Comparison of ENCODE assay signal across 11 mouse cellular contexts in the genomic region with DNA sequence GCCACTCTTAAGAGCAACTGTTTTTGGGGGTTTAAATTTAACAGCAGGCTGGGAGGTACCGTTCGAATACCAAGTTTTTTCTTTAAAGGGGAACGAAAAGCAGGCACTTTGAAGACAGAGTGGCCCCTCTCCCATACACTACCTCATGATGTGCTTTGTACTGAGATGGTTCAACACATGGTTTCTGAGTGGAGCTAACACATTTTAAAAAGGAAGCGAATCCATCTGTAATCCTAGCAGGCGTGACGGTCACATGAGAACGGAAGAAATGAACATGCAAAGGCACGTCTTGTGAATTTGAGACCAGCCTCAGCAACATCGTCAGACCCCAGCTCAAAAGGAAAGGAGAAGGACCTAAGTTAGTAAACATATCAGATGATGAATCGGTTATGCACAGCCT.
DNase-seq lines count a peak whose midpoint lies in the region; ATAC-seq and TF ChIP-seq lines count a peak whose summit lies in the region.
"Had no signal": no experiment of that assay in that cellular context is flagged by ENCODE, and none has a peak within 500 bp of the region (broad histone marks: within the 10 kb centered on the region; RNA-seq: fewer than 3 reads in every experiment).

No protein-coding gene starts in this region.

- H3K27me3 ChIP-seq in lung, embryonic 15.5 days = peaks cover 19% of the 10 kb centered on the region; the same call in 1 of the 2 replicates
- no peaks in the 10 kb centered on the region for H3K27me3 ChIP-seq in lung, postnatal 0 days (replicated peaks; ENCODE audit: insufficient read depth, low read length)
- H3K27me3 ChIP-seq in forebrain, embryonic 13.5 days = peaks cover 19% of the 10 kb centered on the region
- no peaks in the 10 kb centered on the region for H3K27me3 ChIP-seq in hindbrain, embryonic 16.5 days (replicated peaks; ENCODE audit: control insufficient read depth, insufficient read depth, low read length)
- H3K27me3 ChIP-seq in neural tube, embryonic 15.5 days (replicated peaks) = peaks cover 7% of the 10 kb centered on the region; the same call in 1 of the 2 replicates
- H3K27me3 ChIP-seq in liver, postnatal 0 days (ENCODE audit: insufficient read depth, low read length) = peaks cover 14% of the 10 kb centered on the region

- no peak for TF ChIP-seq EP300 in lung, postnatal 0 days (IDR thresholded peaks at IDR 0.05)
- no peak for TF ChIP-seq EP300 in liver, postnatal 0 days (IDR thresholded peaks at IDR 0.05; ENCODE audit: low read depth)

- H3K36me3 ChIP-seq in lung, embryonic 15.5 days = no peaks in the 10 kb centered on the region
- H3K36me3 ChIP-seq in lung, postnatal 0 days (ENCODE audit: insufficient read depth, low read length) = no peaks in the 10 kb centered on the region
- no peaks in the 10 kb centered on the region for H3K36me3 ChIP-seq in forebrain, embryonic 13.5 days (ENCODE audit: poor library complexity, severe bottlenecking)
- no peaks in the 10 kb centered on the region for H3K36me3 ChIP-seq in hindbrain, embryonic 16.5 days (ENCODE audit: control insufficient read depth, insufficient read depth, low read length)
- H3K36me3 ChIP-seq in neural tube, embryonic 15.5 days = no peaks in the 10 kb centered on the region
- no peaks in the 10 kb centered on the region for H3K36me3 ChIP-seq in liver, postnatal 0 days (replicated peaks; ENCODE audit: insufficient read depth, low read length)
- H3K36me3 ChIP-seq: limb, embryonic 15.5 days had no signal

- H3K4me3 ChIP-seq in lung, embryonic 15.5 days = no peak overlapping the region
- H3K4me3 ChIP-seq in lung, postnatal 0 days (ENCODE audit: low read depth, low read length) = no peak overlapping the region
- H3K4me3 ChIP-seq in forebrain, embryonic 13.5 days = no peak overlapping the region
- H3K4me3 ChIP-seq in hindbrain, embryonic 16.5 days (ENCODE audit: low read length) = peak overlapping the region; percentile 27
- peak overlapping the region; percentile 3; the same call in 1 of the 2 replicates for H3K4me3 ChIP-seq in neural tube, embryonic 15.5 days (replicated peaks)
- H3K4me3 ChIP-seq in liver, postnatal 0 days (ENCODE audit: low read depth, low read length) = no peak overlapping the region
- H3K4me3 ChIP-seq: limb, embryonic 15.5 days had no signal

- no peak for TF ChIP-seq CTCF in lung, postnatal 0 days (IDR thresholded peaks at IDR 0.05)
- no peak for TF ChIP-seq CTCF in liver, postnatal 0 days (IDR thresholded peaks at IDR 0.05; ENCODE audit: low read depth)

- DNase-seq in lung, postnatal 0 days (ENCODE audit: low spot score) = no peak
- DNase-seq in liver, postnatal 0 days = no peak
- no peak for DNase-seq in heart, adult 11 months

- ATAC-seq in lung, embryonic 15.5 days (ENCODE audit: borderline replicate concordance, extremely low read depth, low FRiP score, low TSS enrichment) = no peak
- ATAC-seq in lung, postnatal 0 days = no peak
- ATAC-seq in forebrain, embryonic 13.5 days = peak; percentile 9; the same call in 1 of the 2 replicates
- ATAC-seq in hindbrain, embryonic 16.5 days = no peak; the same call in 1 of the 2 replicates
- ATAC-seq in neural tube, embryonic 15.5 days (ENCODE audit: low FRiP score) = no peak; the same call in none of the 2 replicates
- ATAC-seq in liver, postnatal 0 days = no peak
- ATAC-seq in activated CD4-positive, CD25-positive, alpha-beta regulatory T cell, adult 4 months = no peak
- ATAC-seq: intestine, postnatal 0 days had no signal

- no peaks in the 10 kb centered on the region for H3K9me3 ChIP-seq in lung, embryonic 15.5 days
- H3K9me3 ChIP-seq in lung, postnatal 0 days (ENCODE audit: low read length) = no peaks in the 10 kb centered on the region
- H3K9me3 ChIP-seq in forebrain, embryonic 13.5 days (replicated peaks) = no peaks in the 10 kb centered on the region
- no peaks in the 10 kb centered on the region for H3K9me3 ChIP-seq in hindbrain, embryonic 16.5 days (ENCODE audit: control insufficient read depth, low read length)
- no peaks in the 10 kb centered on the region for H3K9me3 ChIP-seq in neural tube, embryonic 15.5 days (replicated peaks)
- H3K9me3 ChIP-seq in liver, postnatal 0 days (ENCODE audit: low read length) = no peaks in the 10 kb centered on the region
- H3K9me3 ChIP-seq: limb, embryonic 15.5 days had no signal

- peaks cover 6% of the 10 kb centered on the region for H3K4me1 ChIP-seq in lung, embryonic 15.5 days
- H3K4me1 ChIP-seq in lung, postnatal 0 days (ENCODE audit: insufficient read depth, low read depth, low read length) = no peaks in the 10 kb centered on the region
- H3K4me1 ChIP-seq in forebrain, embryonic 13.5 days = peaks cover 31% of the 10 kb centered on the region
- peaks cover 7% of the 10 kb centered on the region for H3K4me1 ChIP-seq in hindbrain, embryonic 16.5 days (ENCODE audit: control insufficient read depth, insufficient read depth, low read depth, low read length)
- H3K4me1 ChIP-seq in neural tube, embryonic 15.5 days = peaks cover 23% of the 10 kb centered on the region
- peaks cover 3% of the 10 kb centered on the region; the same call in 1 of the 2 replicates for H3K4me1 ChIP-seq in liver, postnatal 0 days (ENCODE audit: insufficient read depth)

- peak overlapping the region; percentile 49; the same call in 1 of the 2 replicates for H3K4me2 ChIP-seq in lung, embryonic 15.5 days
- no peak overlapping the region for H3K4me2 ChIP-seq in lung, postnatal 0 days (replicated peaks; ENCODE audit: low read depth, low read length)
- H3K4me2 ChIP-seq in forebrain, embryonic 13.5 days = peak overlapping the region; percentile 53
- H3K4me2 ChIP-seq in hindbrain, embryonic 16.5 days (ENCODE audit: low read length) = peak overlapping the region; percentile 51
- peak overlapping the region; percentile 50 for H3K4me2 ChIP-seq in neural tube, embryonic 15.5 days
- no peak overlapping the region for H3K4me2 ChIP-seq in liver, postnatal 0 days (ENCODE audit: low read depth, low read length)

- no peak overlapping the region for H3K27ac ChIP-seq in lung, embryonic 15.5 days
- no peak overlapping the region for H3K27ac ChIP-seq in lung, postnatal 0 days (ENCODE audit: low read length)
- H3K27ac ChIP-seq in forebrain, embryonic 13.5 days = 0 out of 2 replicates have a peak overlapping the region, but pooled peaks have one; percentile 3
- H3K27ac ChIP-seq in hindbrain, embryonic 16.5 days (ENCODE audit: low read depth, low read length) = peak overlapping the region; percentile 58; the same call in 1 of the 2 replicates
- peak overlapping the region; percentile 65 for H3K27ac ChIP-seq in neural tube, embryonic 15.5 days (replicated peaks)
- H3K27ac ChIP-seq in liver, postnatal 0 days (ENCODE audit: low read depth) = no peak overlapping the region
- H3K27ac ChIP-seq: limb, embryonic 15.5 days; stomach, postnatal 0 days had no signal

- no peak overlapping the region for H3K9ac ChIP-seq in lung, embryonic 15.5 days
- no peak overlapping the region for H3K9ac ChIP-seq in lung, postnatal 0 days (replicated peaks; ENCODE audit: low read depth)
- H3K9ac ChIP-seq in forebrain, embryonic 13.5 days = no peak overlapping the region
- H3K9ac ChIP-seq in hindbrain, embryonic 16.5 days (ENCODE audit: low read depth, low read length) = peak overlapping the region; percentile 11; the same call in 1 of the 2 replicates
- no peak overlapping the region for H3K9ac ChIP-seq in neural tube, embryonic 15.5 days (replicated peaks)
- H3K9ac ChIP-seq in liver, postnatal 0 days (replicated peaks) = no peak overlapping the region
- H3K9ac ChIP-seq: limb, embryonic 15.5 days had no signal

- WGBS in lung, embryonic 15.5 days = 69% methylated on average over 10 of the region's 10 CpGs
- WGBS in lung, postnatal 0 days = 70% methylated on average over 10 of the region's 10 CpGs
- 68% methylated on average over 10 of the region's 10 CpGs for whole genome bisulfite sequencing in forebrain, embryonic 13.5 days
- 64% methylated on average over 10 of the region's 10 CpGs for WGBS in hindbrain, embryonic 16.5 days
- 71% methylated on average over 10 of the region's 10 CpGs for WGBS in neural tube, embryonic 15.5 days
- 67% methylated on average over 10 of the region's 10 CpGs for WGBS in liver, postnatal 0 days (ENCODE audit: insufficient replicate concordance)

Comparison
In these comparisons a context has a peak if more than half of its experiments do, and no peak if none do; other contexts are left out.
1. H3K4me2 ChIP-seq: peak in lung, embryonic 15.5 days (single experiment), forebrain, embryonic 13.5 days (single experiment), hindbrain, embryonic 16.5 days (single experiment) and neural tube, embryonic 15.5 days (single experiment); none in lung, postnatal 0 days (single experiment) and liver, postnatal 0 days (single experiment).
2. H3K27ac ChIP-seq: peak in forebrain, embryonic 13.5 days (single experiment), hindbrain, embryonic 16.5 days (single experiment) and neural tube, embryonic 15.5 days (single experiment); none in lung, embryonic 15.5 days (single experiment), lung, postnatal 0 days (single experiment) and liver, postnatal 0 days (single experiment).
3. H3K4me3 ChIP-seq: peak in hindbrain, embryonic 16.5 days (single experiment) and neural tube, embryonic 15.5 days (single experiment); none in lung, embryonic 15.5 days (single experiment), lung, postnatal 0 days (single experiment), forebrain, embryonic 13.5 days (single experiment) and liver, postnatal 0 days (single experiment).